Mouse (Mus musculus) G1E (cell line): ENCODE results near the gene Gm3952.

ENCODE experiments used
- CTCF ChIP-seq: IDR thresholded peaks from 2 replicates; pipeline ENCODE4 v1.5.1; 2012; ENCODE audit warnings: low read depth, low read length, inconsistent platforms, mixed read lengths
- GATA1 ChIP-seq: IDR thresholded peaks from 2 replicates; pipeline ENCODE4 v1.6.1; 2012; ENCODE audit warnings: borderline replicate concordance, low read length, inconsistent platforms, mixed read lengths
- GATA2 ChIP-seq: IDR thresholded peaks from 2 replicates; pipeline ENCODE4 v1.6.1; 2012; ENCODE audit warnings: low read depth, low read length, inconsistent platforms, borderline replicate concordance
- POLR2AphosphoS5 ChIP-seq: IDR thresholded peaks from 2 replicates; pipeline ENCODE4 v1.6.1; 2012; ENCODE audit warnings: low read depth, low read length, inconsistent platforms; ENCODE audit not compliant: insufficient replicate concordance
- TAL1 ChIP-seq: conservative IDR thresholded peaks from 2 replicates; pipeline ENCODE4 v1.6.1; 2012; ENCODE audit warnings: low read depth, low read length, inconsistent platforms, mixed read lengths

DNA sequence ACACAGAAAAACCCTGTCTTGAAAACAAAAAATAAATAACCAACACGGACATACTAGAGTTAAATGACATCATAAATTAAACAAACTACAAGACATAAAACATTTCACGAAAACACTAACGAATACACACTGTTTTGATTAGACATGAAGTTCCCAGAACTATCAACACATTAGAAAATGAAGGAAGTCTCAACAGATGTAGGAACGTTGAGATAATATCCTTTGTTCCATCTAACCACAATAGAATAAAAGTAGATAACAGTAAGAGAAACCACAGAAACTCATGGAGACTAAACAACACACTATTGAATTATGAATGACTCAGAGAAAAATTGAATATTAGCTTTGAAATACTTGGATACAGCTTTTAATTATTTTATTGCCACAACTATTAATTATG lies 14.0 kb upstream of the Gm3952 start:
- TF ChIP-seq CTCF (no peak), GATA2 (no peak), GATA1 (no peak), TAL1 (no peak), POLR2AphosphoS5 (no peak)
